Mouse (Mus musculus) kidney, adult 2 months (tissue): ENCODE measurements around the gene Nup107.

ENCODE experiments used
- CTCF ChIP-seq: fragments of 200-500 bp; conservative IDR thresholded peaks from 2 replicates; pipeline ENCODE4 v1.5.1; 2011; ENCODE audit warnings: low read depth, mild to moderate bottlenecking, control low read depth, low read length, moderate library complexity, mixed read lengths; ENCODE audit not compliant: insufficient read depth, insufficient read length
- POLR2A ChIP-seq: fragments of 200-500 bp; IDR thresholded peaks from one replicate; pipeline ENCODE4 v1.6.1; 2011; ENCODE audit warnings: low read depth, low read length, control low read depth

DNA sequence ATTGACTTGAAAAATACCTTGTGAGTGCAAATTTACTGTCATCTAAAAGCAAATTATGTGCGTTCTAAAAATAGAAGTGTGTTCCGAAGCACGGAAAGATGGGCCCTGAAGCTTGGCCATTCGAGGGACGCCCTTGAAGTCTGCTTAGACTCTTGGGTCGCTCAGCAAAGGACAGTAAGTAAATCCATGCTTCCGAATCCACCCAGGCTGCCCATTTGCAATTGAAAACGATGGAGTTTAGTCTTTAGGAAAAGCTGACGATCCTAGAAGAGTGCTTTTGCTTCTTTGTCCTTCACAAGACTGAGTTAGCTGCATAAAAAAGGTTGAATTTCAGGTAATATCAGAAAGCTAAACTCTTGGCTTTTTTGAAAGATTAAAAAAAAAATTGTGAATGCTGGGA, 13.4 kb upstream of the Nup107 start:
- TF ChIP-seq CTCF (no peak), POLR2A (no peak)
